Mouse (Mus musculus) C2C12 (cell line): ENCODE results near the gene Herc1.

ENCODE experiments used
- CTCF ChIP-seq: IDR thresholded peaks from one replicate; pipeline ENCODE4 v1.5.1; 2011; ENCODE audit not compliant: control insufficient read depth, insufficient read depth, insufficient read length
- MYOG ChIP-seq: IDR thresholded peaks from one replicate; pipeline ENCODE4 v1.6.1; 2011; ENCODE audit not compliant: control insufficient read depth, insufficient read length; ENCODE audit errors: extremely low read depth

GRCm38 (mm10) chr9:66352704-66353103 lies 2.5 kb downstream of the Herc1 start:
- TF ChIP-seq MYOG (no peak), CTCF (no peak)
